Mouse (Mus musculus) cortical plate, adult 2 months (tissue): ENCODE data around the gene Accs. TPM values are rescaled to one million over a fixed set of nuclear protein-coding genes. Genes with fewer than 3 reads are reported as not detected.

ENCODE experiments used
- H3K27ac ChIP-seq: fragments of 200-500 bp; 2 replicates; pipeline ENCODE4 v1.5.1; 2012; ENCODE audit warnings: low read length, control low read depth, inconsistent platforms; ENCODE audit not compliant: insufficient read depth
- H3K4me1 ChIP-seq: fragments of 200-500 bp; 2 replicates; pipeline ENCODE4 v1.6.1; 2011; ENCODE audit warnings: low read length; ENCODE audit not compliant: control insufficient read depth, insufficient read depth
- H3K4me3 ChIP-seq: fragments of 200-500 bp; 2 replicates; pipeline ENCODE4 v1.5.1; 2011; ENCODE audit warnings: mild to moderate bottlenecking, low read length, control low read depth; ENCODE audit not compliant: insufficient read depth
- CTCF ChIP-seq: fragments of 200-500 bp; IDR thresholded peaks from 2 replicates; pipeline ENCODE4 v1.5.1; 2011; ENCODE audit warnings: mild to moderate bottlenecking, control low read depth, low read length; ENCODE audit not compliant: insufficient read depth; ENCODE audit errors: extremely low read depth
- POLR2A ChIP-seq: fragments of 200-500 bp; IDR thresholded peaks from 2 replicates; pipeline ENCODE4 v1.6.1; 2011; ENCODE audit warnings: mild to moderate bottlenecking, low read length, control low read depth; ENCODE audit not compliant: insufficient read depth; ENCODE audit errors: extremely low read depth
- polyA plus RNA-seq: library from polyadenylated mRNA; depleted of rRNA; stranded (reverse); fragments of >200 nt; gene quantifications from 2 replicates; pipeline ENCODE4 v1.2.3, GENCODE M21; 2012; rRNA removed

The Accs gene
- polyA plus RNA-seq, result 7.3 and 8.8 TPM in 2 replicates

DNA sequence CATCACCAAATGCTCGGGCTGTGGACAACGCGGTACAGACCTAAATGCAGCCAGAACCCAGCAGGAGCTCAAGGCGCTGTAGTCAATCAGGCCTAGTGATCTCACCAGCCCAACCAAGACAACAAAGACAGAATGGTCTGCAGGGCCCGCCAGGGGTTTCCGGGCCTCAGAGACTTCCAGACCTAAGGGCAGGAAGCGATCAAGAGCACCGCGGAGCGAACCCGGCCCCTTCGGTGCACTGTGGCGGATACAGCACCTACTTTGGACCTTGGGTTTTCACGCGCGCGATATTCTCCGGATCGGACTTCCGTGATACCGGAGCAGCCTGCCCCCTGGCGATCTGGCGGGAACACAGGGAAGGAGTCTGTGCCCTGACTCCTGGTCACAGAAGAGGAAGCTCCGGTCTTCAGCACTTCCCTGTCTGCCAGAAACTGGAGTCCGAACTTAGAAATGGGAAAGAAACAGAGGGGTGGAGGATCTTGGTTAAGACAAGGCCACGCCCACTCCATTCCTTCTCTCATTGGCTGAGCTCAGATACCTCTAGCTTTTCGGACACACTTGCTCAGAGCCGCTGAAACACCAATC is at the start of gene Accs:
TSS of gene Accs (minus strand) at position 439 of the 585 bp plus-strand sequence.
- Histone ChIP-seq H3K27ac (no peak within 1 kb of the TSS), H3K4me1 (no peaks in the 10 kb centered on the region), H3K4me3 (peak within 1 kb of the TSS; percentile 36)
- TF ChIP-seq POLR2A, result no peak
- TF ChIP-seq CTCF, result peak; percentile 50; the same call in 1 of the 2 replicates

GRCm38 (mm10) chr2:93891611-93892280 is 42.0 kb upstream of the Accs start:
- peak overlapping the region; percentile 53; the same call in 1 of the 2 replicates for H3K27ac ChIP-seq
- no peak overlapping the region for H3K4me3 ChIP-seq
- no peak for TF ChIP-seq POLR2A
- no peak for TF ChIP-seq CTCF
- H3K4me1 ChIP-seq, result no peaks in the 10 kb centered on the region

DNA sequence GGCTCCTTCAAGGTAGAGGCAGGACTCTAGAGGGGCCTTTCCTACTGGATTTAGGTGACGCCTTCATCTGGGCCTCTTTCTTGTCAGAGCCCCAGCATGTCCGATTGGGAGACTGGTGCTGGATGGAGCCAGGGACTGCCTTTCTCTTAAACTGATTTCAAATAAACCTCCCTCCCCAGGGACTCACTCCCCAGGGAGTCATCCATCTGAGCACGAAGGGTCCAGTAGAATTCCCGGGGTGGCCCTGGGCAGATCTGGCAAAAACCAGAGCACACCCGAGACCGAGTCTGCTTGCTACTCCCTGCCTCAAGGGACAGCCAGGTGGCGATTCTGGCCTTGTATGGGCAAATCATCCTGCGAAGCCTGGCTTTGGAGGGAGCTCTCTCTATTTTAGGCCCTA is 40.4 kb upstream of the Accs start:
- TF ChIP-seq CTCF, result no peak
- TF ChIP-seq POLR2A, result no peak
- no peaks in the 10 kb centered on the region for H3K4me1 ChIP-seq
- no peak overlapping the region for H3K27ac ChIP-seq
- no peak overlapping the region for H3K4me3 ChIP-seq

DNA sequence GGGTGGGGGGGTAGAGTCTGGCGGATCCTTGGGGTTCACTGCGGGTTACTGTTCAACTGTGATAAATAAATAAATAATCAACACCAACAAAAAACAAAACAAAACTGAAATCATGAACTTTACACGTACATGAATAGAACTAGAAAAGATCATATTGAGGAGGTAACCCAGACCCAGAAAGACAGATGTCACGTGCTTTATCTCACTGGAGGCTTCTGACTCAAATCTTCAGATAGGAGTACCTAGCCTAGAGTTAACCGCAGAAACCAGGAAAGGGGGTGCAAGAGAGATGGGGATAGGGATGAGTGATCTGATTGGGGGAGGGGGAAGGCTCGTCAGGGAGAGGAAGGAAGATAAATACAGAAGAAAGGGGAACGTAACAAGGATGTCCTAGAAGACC is 39.3 kb upstream of the Accs start:
- H3K4me3 ChIP-seq, result no peak overlapping the region
- no peaks in the 10 kb centered on the region for H3K4me1 ChIP-seq
- H3K27ac ChIP-seq, result no peak overlapping the region
- no peak for TF ChIP-seq POLR2A

DNA sequence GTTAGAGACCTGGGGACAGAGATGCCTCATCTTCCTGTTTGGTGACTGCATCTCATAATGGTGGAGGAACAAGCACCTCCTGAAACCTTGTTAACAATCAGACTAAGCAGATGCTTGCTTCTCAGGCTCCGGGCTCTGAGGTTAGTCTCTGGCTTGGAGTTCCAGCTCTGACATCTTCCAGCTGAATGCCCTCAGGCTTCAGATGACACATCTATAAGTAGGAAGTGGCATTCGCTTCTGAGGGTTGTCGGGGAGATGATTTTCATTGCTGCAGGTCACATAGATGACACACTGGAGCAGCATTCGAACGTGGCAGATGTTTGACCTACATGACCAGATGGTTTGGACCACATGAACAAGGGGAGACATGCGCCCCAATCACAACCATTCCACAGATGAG is 38.6 kb upstream of the Accs start:
- Histone ChIP-seq H3K4me1 (no peaks in the 10 kb centered on the region), H3K4me3 (no peak overlapping the region), H3K27ac (no peak overlapping the region)
- no peak for TF ChIP-seq POLR2A
- TF ChIP-seq CTCF, result no peak

DNA sequence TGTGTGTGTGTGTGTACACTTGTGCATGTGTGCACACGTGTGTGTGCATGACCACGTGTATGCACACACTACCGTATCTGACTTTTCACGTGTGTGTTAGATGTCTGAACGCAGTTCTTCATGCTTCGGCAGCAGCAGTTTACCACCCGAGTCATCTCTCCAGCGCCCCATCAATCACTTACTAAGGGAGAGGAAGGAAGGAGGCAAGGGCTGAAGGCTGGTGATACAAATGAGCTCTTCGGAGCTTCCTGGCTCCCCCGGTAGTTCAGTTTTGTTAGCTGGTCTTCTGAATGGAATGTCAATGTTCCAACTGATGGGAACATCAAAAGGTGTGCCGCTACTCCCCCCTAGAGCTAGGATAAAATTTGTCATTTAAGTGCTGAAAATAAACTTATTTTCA is 37.5 kb upstream of the Accs start:
- no peak for TF ChIP-seq POLR2A
- TF ChIP-seq CTCF, result no peak
- H3K27ac ChIP-seq, result no peak overlapping the region
- no peak overlapping the region for H3K4me3 ChIP-seq
- no peaks in the 10 kb centered on the region for H3K4me1 ChIP-seq

DNA sequence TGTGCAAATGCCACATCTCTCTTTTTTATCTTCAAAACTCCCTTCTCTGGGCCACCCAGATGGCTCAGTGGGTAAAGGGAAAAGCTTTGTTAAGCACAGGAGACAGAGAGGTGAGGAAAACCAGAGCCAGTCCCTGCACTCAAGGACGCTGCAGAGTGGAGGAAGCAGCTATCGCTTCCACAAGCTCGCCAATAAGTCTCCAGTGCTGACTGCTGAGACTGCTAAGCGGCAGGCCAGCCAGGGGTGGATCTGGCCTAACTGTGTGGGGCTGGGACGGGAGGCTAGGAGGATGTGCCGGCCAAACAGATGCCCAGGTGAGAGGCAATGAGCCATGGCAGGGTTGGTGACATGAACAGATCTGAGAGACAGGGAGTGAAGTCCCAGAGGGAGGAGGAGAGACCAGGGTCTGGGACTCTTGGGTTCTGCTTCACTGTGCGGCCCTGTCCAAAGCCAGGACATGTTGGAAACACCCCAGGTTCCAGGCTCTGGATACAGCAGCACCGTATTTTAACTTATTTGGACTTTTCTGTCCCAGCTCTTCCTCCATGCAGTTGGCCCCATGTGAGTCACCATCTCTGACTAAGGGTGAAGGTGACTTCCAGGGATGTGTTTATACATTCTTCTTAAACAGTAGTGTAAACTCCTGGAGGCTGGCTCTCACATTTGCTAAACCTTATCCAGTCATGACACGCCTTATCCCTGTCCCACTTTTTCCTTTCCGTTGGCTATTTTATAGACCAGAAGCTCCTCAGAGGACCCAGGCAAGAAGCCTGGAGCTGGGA is 36.5 kb upstream of the Accs start:
- Histone ChIP-seq H3K4me3 (no peak overlapping the region), H3K27ac (no peak overlapping the region), H3K4me1 (no peaks in the 10 kb centered on the region)
- TF ChIP-seq CTCF, result no peak
- TF ChIP-seq POLR2A, result no peak

GRCm38 (mm10) chr2:93883066-93883465 is 33.3 kb upstream of the Accs start:
- H3K4me1 ChIP-seq, result no peaks in the 10 kb centered on the region
- no peak overlapping the region for H3K4me3 ChIP-seq
- H3K27ac ChIP-seq, result no peak overlapping the region
- 0 out of 2 replicates have a peak, but pooled peaks have one; percentile 5 for TF ChIP-seq CTCF
- TF ChIP-seq POLR2A, result no peak

DNA sequence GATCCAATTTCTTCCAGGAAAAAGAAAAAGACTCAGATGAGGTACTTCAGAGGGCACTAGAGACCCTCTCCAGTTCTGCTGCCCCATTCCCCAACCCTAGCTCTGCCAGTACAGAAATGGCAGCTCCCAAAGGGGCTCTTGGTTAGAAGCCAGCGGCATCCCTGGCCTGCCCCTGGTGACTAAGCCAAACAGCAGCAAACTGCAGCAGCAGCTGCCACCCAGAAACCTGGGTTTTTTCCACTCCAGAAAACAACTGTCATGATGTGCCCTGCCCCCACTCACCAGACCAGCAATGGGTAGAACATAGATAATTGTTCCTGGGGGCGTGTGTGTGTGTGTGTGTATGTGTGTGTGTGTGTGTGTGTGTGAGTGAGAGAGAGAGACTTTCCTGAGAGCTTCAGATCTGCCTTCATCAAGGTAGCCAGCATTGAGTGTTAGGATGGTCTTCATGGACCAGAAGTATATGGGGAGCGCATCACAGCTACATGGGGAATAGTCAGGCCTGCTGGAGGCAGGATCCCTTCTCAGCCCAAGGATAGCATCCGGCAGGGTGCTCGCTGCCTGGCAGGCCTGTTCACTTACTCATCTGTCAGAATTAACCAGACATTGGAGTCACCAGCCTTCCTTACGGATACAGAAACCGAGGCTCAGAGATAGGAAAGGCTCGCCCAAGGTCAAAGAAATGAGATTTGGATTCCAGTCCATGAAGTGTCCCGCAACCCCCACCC is 32.1 kb upstream of the Accs start:
- H3K4me1 ChIP-seq, result no peaks in the 10 kb centered on the region
- TF ChIP-seq CTCF (no peak), POLR2A (no peak)
- H3K4me3 ChIP-seq, result no peak overlapping the region
- no peak overlapping the region for H3K27ac ChIP-seq
